Mouse (Mus musculus) layer of hippocampus, adult 18-20 months (tissue): ENCODE measurements around the gene Plxnd1. TPM values are rescaled to one million over a fixed set of nuclear protein-coding genes. Genes with fewer than 3 reads are reported as not detected.

Source experiments
- DNase-seq, 2 experiments: peaks; one replicate each; pipeline ENCODE4 v3.0.0; 2022; ENCODE audit warnings: low spot score in 2 of 2
- total RNA-seq, 2 experiments: library from RNA; stranded (reverse); gene quantifications; 2 replicates each; pipeline ENCODE4 v1.2.3; 2021

The Plxnd1 gene
- total RNA-seq, 2 experiments from 2014 or later: 22.0 to 23.0 TPM

DNA sequence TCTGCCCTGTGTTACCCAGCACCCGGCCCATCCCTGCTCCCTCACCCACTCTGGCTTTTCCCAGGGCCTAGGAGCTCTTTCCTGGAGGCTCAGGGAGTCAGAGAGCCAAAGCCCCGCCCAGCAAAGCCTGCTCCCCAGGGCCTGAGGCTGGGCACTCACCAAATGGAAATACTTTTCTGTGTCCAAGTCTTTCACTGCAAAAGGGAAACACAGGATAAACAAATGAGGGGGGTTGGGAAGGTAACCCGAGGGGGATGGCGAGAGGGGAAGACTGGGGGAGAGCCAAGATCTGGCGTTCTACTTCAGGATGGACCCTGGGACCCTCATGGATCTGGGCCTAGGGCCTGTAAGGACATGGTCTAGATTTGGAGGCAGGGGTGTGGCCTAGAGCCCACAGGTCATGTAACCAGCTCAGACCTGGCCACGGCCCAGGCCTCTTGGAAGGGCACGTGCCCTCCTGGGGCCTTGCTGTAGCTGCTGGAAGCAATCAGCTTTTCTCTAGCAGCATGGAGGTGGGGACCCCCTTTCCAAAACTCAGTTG is 35.6 kb downstream of the Plxnd1 start:
- no peak for DNase-seq

DNA sequence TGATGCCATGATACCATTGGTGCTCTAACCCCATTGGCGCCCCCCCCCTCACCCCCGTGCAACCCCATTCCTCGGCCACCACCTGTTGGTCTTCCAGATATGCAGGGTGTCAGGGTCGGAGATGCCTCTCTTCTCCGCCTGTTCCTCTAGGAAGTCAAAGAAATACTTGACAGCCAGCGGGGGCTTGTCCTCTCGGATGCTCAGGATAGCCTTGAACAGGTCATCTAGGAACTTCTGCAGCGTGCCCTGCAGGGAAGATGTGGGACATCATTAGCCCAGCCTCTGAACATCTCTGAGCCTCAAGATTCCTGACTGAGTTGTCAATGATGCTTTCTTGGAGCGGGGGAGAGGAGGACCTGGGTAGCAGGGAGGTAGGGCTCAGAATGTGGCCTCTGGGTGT is 36.4 kb downstream of the Plxnd1 start:
- no peak for DNase-seq

DNA sequence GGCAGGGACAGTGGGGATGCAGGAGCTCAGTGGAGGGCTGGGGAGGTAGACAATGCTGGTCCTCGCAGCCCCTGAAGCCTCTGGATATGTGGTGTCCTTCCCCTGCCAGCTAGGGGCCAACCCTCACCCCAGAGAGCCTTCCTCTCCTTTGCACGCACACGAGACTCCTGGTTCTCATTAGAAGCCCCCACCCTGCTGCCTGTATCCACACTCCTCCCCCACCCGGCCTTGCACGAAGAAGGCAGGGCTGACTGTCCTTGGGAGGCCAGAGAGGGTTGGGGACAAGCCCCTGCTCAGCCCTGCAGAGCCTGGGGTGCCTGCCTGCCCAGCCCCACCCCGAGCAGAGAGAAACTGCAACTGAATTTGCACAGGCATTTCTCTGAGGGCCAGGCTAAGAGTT is 37.1 kb downstream of the Plxnd1 start:
- no peak for DNase-seq

DNA sequence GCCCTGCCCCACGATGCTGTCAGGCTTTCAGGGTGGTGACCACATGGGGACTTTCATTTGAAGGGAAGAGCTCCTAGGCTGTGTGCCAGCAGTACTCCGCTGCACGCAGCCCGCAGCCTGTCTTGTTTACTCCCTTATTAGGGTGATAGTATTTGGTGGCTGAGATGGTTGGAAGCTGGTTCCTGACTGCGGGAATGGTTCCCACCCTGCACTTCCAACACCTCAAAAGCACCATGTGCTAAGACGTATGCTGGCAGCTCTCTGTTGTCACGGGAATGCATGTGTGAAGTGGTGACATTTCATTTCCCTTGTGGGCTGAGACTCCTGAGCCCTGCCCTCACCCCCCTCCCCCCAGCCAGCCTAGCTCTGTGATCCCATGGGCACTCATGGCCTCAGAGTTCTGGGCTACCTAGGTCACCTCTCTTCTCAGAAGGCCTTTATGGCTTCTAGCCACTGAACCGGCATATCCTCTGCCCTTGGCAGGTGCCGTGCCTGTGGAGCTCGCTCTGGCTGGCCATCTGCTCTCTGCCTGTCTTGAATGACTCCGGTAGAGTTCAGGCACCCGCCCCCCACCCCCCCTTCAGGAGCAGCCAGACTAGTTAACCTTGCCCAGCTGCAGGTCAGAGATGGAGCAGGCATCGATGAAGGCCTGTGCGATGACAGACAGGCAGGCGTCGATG is 37.7 kb downstream of the Plxnd1 start:
- peak; percentile 17 to 33 for DNase-seq

DNA sequence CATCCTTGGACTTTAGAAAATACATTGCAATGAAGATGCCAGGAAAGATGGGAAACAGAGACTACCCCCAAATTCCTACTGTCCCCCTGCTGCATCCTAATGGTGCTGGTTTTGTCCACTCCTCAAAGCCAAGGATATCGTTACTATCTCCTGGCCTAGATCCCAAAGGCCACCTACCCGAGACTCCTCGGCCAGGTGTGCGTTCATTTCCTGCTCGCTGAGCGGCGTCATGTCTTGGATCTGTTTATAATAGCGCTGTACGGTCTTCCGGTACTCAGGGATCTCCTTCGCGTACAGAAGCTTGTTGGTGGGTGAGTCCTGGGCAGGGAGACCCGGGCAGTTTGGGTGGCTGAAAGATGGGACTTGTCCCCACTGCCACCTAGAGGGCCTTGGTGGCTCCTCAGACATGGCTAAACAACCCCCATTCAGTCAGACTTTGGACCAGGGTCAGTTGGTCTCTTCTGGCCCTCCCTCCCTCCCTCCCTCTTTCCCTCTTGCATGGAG is 38.3 kb downstream of the Plxnd1 start:
- no peak for DNase-seq

DNA sequence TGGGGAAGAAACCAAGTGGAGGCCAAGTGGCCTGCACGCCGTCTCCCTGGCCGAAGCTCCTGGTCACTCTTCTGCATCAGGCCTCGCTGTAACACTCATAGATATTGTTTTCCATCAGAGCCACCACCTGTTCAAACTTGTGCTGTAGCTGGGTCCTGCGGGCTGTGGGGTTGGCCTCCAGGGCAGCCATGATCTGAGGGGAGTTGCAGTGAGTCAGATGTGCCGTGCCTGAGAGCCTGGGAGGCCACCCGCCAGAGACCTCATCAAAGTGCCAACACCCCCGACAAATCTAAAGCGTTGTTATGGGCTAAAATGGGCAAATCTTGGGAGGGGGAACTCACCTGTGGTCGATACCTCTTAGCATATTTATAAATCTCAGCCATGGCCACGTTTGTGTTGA is 39.1 kb downstream of the Plxnd1 start:
- DNase-seq: no peak

DNA sequence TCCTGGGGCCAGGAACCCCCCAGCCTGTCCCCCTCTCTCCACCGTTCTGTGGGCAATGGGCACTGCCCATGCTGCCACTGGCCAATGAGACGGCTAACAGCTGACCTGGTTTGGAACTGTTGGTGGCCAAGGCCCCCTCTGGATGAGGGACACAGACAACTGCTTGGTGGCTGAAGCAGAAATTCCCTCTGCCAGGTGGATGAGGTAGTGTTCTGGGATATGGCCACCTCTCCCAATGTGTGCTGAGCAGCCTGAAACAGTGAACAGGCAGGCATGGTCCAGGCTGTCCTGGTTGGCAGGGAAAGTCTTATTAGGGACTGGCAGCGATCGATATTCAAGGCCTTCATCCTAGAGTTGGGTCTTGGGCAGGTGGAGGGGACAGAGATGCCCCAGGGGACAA is 39.6 kb downstream of the Plxnd1 start:
- no peak for DNase-seq

DNA sequence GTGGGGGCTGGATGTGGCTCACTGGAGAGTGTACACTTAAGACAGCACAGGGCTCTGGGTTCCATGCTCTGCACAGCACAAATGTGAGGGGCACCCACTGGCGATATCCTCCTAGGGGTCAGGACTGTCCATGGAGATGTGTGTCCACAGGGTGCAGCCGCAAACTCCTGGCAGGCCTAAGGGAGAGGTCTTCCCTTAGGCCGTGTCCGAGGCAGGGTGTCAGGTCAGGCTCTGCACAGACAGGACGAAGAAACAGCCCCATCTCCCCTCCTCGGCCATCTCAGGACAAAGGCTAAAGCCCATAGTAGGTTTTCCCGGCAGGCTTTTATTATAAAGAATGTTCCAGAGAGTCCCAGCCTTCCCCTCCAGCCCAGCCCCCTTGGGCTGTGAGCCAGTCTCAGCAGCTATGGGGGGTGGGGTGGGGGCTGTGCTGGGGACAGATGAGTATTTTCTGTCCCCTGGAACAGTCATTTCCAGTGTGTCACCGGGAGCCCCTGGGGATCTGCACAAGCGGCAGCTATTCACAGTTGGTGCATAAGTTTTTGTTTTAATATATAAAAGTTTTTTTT is 40.2 kb downstream of the Plxnd1 start:
- no peak for DNase-seq

DNA sequence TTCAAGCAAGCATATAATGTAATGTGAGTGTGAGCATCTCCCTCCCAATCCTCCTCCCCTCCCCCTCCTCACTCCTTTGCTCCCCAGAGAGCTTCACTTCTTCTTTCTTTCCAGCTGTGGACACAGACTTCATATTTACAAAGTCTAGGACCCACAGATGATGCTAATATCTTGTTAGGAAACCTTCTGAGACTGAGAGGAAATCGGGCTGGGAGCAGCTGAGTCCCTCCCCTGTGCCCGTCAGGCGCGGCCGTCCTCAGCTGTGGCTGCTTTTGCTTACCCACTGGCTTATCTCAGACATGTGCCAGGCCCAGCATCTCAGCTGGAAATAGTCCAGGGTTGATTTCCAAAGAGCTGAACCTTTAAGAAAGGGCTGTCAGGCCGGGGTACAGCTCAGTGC is 48.4 kb downstream of the Plxnd1 start:
- DNase-seq: no peak

DNA sequence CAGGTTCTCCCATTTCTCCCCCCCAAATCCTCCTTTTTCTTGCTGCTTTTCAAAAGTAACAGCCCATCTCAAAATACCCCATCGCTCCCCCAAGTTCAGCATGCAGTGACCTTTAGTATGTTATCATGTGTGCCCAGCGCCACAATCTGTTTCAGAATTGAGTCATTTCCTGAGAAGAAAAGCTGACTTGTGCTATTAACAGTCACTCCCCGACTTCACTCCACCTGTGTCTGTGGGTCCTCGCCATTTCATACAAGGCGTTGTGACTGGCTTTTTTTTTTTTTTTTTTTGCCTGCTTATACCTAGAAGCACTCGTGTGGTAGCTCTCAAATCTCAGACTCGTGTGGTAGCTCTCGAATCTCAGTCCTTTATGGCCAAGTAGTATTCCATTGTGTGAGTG is 49.2 kb downstream of the Plxnd1 start:
- no peak for DNase-seq

DNA sequence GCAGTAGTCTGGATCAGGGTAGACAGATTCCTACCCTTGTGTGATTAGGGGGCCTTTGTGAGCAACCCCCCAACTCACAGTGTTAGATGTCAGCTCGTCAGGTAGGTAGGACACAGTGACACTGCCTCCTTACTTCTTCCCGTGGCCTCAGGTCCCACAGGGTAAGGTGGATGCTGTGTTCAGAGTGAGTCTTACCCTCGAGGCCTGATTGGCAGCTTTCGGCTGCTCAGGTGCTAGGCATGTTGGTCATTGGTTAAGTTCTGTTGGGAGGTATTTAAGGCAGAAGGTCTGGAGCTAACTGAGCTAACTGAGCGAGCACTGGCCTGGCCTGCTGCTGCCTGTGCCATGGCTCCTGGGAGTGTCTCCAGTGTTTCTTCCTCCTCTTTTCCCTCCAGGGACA is 50.2 kb downstream of the Plxnd1 start, which contains the start of gene H1foo:
TSS of gene H1foo (plus strand) at position 301 of the 400 bp plus-strand sequence.
- DNase-seq: no peak

DNA sequence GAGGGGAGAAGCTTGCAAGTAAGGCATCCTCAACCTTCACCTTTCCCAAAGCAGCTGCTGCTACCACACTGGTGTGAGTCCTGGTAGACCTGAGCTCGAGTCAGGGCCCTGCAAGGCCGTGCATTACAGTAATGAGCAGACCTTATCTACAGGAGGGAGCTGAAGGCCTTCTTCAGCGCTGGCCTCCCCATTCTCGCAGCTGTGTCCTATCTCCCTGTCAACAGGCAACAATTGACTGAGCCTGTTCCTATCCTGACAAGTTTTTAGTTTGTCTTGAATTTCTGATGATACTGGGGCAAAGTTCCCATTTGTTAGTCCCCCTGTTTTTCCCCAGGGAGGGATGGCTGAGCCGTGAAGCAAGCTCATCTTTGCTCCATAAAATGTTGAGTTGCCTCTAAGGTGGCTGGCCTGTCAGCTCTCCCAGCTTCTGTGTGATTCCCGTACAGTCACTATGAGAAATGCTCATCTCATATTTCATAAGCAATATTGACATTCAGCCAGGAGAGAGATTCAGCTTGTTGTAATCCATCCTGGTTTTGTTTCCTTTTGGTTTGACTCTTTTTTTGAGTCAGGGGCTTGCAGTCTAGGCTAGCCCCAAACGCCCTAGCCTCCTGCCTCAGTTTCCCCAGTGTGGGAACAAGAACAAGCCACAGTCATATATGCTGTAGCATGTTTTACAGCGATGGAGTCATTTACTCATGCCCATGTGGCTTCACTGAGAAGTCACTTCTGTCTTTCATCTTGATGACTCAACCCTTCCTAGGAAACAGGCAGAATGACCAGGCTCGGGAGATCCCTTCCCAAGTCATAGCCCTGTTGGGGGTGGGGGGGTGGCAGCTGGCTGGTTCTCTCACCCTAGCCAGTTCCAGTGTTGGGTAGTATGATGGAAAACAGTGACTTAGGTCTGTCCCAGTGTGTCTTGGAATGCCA is 51.0 kb downstream of the Plxnd1 start:
- no peak for DNase-seq

DNA sequence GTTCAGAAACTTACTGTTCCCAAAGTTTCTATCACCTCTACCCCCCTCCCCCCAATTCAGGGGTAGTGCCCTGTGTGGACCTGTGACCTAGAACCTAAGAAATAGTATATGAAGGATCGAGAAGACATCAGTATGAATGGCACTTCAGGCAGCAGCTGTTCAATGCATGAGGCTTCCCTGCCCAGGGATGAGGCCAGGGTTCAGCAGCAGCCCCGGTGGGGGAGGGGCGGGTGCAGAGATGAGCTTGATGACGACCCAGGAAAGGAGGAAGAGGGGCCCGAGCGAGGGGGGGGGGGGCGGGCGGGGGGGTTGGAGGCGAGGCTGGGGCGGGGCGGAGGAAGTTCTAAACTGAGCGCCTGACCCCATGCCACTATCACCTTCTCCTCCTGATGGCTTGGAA is 53.7 kb downstream of the Plxnd1 start:
- no peak for DNase-seq

DNA sequence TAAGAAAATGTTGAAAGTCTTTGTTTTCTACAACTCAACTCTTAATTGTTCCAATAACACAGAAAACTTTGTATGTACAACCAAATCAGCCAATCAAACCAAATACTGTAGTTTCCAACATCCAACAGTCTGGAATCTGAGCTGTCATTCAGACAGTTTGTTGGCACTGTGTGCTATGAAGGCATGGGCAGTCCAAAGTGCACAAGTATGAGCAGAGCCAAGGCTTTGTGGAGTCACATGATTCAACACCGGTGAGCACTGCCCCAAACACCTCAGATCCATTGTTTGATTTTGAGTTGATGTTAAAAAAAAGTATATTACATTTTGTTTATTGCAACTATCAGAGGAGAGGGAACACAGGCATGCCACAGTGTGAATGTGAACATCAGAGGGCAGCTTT is 54.2 kb downstream of the Plxnd1 start:
- no peak for DNase-seq

DNA sequence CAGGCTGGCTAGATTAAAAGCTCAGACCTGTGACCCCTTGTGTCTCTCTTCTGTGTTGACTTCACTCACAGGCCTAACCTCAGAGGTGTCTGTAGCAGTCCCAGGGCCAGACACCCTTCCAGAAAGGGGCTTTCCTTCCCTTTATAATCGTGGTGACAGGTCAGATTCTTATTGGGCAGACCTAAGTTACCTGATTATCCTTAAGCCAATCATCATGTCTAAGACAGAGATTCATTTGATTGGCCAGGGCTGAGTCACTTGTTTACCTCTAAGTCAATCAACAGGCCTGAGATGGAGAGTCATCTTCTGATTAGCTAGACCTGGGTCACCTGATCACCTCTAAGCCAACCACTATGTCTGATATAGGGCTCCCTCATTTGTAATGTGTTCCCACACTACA is 56.0 kb downstream of the Plxnd1 start:
- no peak for DNase-seq

DNA sequence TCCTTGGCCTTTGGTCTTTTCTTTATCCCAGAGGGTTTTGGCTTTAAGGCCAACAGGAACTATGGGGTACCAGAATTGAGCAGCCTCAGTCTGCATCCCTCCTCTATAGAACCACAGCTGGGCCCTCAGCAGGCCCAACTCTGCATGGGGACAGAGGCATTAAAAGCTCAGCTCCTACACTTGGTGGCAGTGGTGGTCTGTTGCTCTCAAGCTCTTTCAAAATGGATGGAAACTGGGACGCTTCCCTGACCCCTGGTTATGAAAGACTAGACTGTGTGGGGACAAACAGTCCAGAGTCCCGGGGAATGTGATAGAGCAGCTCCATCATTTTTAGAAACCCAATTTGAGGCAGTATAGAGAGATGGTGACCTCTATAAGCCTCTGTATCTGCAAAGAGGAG is 56.8 kb downstream of the Plxnd1 start:
- no peak for DNase-seq

DNA sequence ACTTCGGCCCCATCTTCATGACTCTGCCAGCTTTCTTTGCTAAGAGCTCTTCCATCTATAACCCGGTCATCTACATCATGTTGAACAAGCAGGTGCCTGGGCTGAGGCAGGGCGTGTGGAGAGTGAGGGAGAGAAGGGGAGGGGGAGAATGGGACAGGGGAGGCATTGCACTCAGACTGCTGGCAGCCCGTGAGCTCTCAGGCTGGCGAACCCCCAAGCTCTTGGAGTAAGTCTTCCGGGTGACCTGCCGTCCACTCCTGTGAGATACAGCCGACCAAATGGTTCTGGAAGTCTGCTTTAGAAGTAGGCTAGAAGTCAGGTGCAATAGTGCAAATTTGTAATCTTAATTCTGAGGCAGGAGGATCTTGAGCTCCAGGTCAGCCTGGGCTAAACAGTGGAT is 59.3 kb downstream of the Plxnd1 start:
- DNase-seq: no peak

DNA sequence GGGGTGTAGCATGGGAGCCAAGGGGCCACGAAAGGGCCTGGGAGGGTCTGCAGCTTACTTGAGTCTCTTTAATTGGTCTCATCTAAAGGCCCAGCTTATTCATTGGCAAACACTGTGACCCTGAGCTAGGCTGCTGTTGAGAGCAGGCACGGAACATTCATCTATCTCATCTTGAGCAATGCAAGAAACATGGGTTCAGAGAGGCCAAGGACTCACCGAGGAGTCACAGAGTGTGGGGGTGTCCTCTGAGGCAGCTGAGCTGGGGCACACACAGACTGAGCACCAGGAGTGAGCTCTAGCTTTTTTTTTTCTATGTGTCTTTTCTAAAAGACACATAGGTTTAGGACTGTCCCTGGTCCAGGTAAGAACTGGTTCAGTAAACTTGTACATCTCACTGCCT is 62.4 kb downstream of the Plxnd1 start:
- DNase-seq: no peak

DNA sequence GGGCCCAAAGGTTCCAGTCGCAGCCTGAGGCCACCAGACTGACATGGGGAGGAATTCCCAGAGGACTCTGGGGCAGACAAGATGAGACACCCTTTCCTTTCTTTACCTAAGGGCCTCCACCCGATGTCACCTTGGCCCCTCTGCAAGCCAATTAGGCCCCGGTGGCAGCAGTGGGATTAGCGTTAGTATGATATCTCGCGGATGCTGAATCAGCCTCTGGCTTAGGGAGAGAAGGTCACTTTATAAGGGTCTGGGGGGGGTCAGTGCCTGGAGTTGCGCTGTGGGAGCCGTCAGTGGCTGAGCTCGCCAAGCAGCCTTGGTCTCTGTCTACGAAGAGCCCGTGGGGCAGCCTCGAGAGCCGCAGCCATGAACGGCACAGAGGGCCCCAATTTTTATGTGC is 63.2 kb downstream of the Plxnd1 start, which contains the start of gene Rho:
TSS of gene Rho (plus strand) at position 110 of the 400 bp plus-strand sequence.
- DNase-seq: no peak

DNA sequence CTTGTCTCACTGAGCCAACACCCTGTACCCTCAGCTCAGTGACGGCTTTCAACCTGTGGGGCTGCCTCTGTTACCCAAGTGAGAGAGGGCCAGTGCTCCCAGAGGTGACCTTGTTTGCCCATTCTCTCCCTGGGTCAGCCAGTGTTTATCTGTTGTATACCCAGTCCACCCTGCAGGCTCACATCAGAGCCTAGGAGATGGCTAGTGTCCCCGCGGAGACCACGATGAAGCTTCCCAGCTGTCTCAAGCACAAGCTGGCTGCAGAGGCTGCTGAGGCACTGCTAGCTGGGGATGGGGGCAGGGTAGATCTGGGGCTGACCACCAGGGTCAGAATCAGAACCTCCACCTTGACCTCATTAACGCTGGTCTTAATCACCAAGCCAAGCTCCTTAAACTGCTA is 64.8 kb downstream of the Plxnd1 start:
- no peak for DNase-seq
